Mouse (Mus musculus) left cerebral cortex, adult 2 months (tissue): ENCODE data around the gene Rufy3. TPM values are rescaled to one million over a fixed set of nuclear protein-coding genes. Genes with fewer than 3 reads are reported as not detected.

Source experiments
- DNase-seq, 2 experiments: peaks; one replicate each; pipeline ENCODE4 v3.0.0; 2021 to 2022; ENCODE audit warnings: low spot score in 2 of 2, mixed read lengths in 1 of 2; ENCODE audit errors: extremely low spot score in 1 of 2
- H3K27ac ChIP-seq: fragments of 200-600 bp; 2 replicates; pipeline ENCODE4 v1.8.1; 2022
- H3K4me3 ChIP-seq: fragments of 200-600 bp; 2 replicates; pipeline ENCODE4 v1.8.1; 2022
- CTCF ChIP-seq: fragments of 200-600 bp; IDR thresholded peaks from 2 replicates; pipeline ENCODE4 v1.8.1; 2022; ENCODE audit warnings: antibody characterized with exemption, mild to moderate bottlenecking, moderate library complexity
- intact Hi-C: fragments of 180-260 bp; cut with DNase I; formaldehyde crosslinking; loops from one replicate; pipeline ENCODE4 v1.15.1; 2025
- total RNA-seq, 2 experiments: library from RNA; stranded (reverse); gene quantifications; 2 replicates each; pipeline ENCODE4 v1.2.3; 2021

The Rufy3 gene
- total RNA-seq, 2 experiments from 2014 or later: 175 to 181 TPM

- intact Hi-C loops: no loop called here
- Histone ChIP-seq H3K4me3 (no peak overlapping the region), H3K27ac (no peak overlapping the region)
- no peak for DNase-seq
- no peak; the same call in 1 of the 2 replicates for TF ChIP-seq CTCF
Observed at GRCm38 (mm10) chr5:88693057-88693456, 128.2 kb downstream of the Rufy3 start.

GRCm38 (mm10) chr5:88697291-88697690 lies 132.5 kb downstream of the Rufy3 start:
- Histone ChIP-seq H3K4me3 (no peak overlapping the region), H3K27ac (no peak overlapping the region)
- TF ChIP-seq CTCF: no peak
- intact Hi-C loops: no loop called here
- no peak for DNase-seq

GRCm38 (mm10) chr5:88699251-88699913 lies 134.5 kb downstream of the Rufy3 start:
- DNase-seq: no peak
- no peak for TF ChIP-seq CTCF
- Histone ChIP-seq H3K4me3 (no peak overlapping the region), H3K27ac (no peak overlapping the region)
- intact Hi-C loops: no loop called here

Other genes starting within 250 kb of the Rufy3 start
- not detected for gene Prol1, start 247.7 kb upstream of the Rufy3 start, total RNA-seq
- not detected for gene Amtn, start 188.9 kb upstream of the Rufy3 start, total RNA-seq
- gene Ambn, start 109.0 kb upstream of the Rufy3 start, total RNA-seq: not detected
- not detected for gene Enam, start 77.1 kb upstream of the Rufy3 start, total RNA-seq
- gene Jchain, start 37.1 kb upstream of the Rufy3 start, total RNA-seq: under 1 TPM; 0.47 to 0.66 TPM
- gene Utp3, start 10.6 kb upstream of the Rufy3 start, total RNA-seq: 10 to 100 TPM; 25.8 to 31.5 TPM
- gene Grsf1, start 111.1 kb downstream of the Rufy3 start, total RNA-seq: 100 to 1,000 TPM in 1 of 2 experiments, 10 to 100 TPM in 1; 92.2 to 107 TPM
- 10 to 100 TPM; 30.4 to 30.7 TPM for gene Mob1b, start 155.8 kb downstream of the Rufy3 start, total RNA-seq
- gene Dck, start 200.0 kb downstream of the Rufy3 start, total RNA-seq: 10 to 100 TPM; 13.5 to 16.6 TPM